ENCODE assay signal across 8 mouse cellular contexts in the genomic region with DNA sequence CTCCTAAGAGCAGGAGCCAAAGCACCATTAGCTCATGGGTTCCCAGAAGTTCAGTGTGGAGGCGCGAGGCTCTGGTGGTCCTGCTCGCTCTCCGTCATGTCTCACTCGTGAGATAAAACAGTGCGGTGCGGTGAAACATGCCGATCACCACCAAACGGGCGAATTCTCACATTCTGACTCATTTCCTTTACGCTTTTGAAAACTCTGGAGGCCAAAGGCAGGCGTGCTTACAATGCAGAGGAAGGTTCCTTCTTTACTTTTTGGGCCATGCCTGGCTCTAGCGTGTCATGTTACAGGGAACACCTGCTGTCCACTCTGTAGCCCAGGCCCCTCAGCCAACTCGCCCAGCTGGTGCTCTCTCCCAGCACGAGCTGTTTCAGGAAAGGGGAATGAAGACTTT.
DNase-seq lines count a peak whose midpoint lies in the region; ATAC-seq lines count a peak whose summit lies in the region.

No protein-coding gene starts in this region.

- H3K27ac ChIP-seq in forebrain, embryonic 15.5 days (replicated peaks): peak overlapping the region; percentile 71
- peak overlapping the region; percentile 72 for H3K27ac ChIP-seq in neural tube, embryonic 13.5 days (replicated peaks)

- no peaks in the 10 kb centered on the region for H3K9me3 ChIP-seq in forebrain, embryonic 15.5 days
- no peaks in the 10 kb centered on the region for H3K9me3 ChIP-seq in neural tube, embryonic 13.5 days

- H3K9ac ChIP-seq in forebrain, embryonic 15.5 days (replicated peaks): no peak overlapping the region
- no peak overlapping the region for H3K9ac ChIP-seq in neural tube, embryonic 13.5 days

- 15% methylated on average over 15 of the region's 15 CpGs for WGBS in forebrain, embryonic 15.5 days
- 23% methylated on average over 15 of the region's 15 CpGs for WGBS in neural tube, embryonic 13.5 days

- H3K4me3 ChIP-seq in forebrain, embryonic 15.5 days: no peak overlapping the region
- H3K4me3 ChIP-seq in neural tube, embryonic 13.5 days: no peak overlapping the region

- H3K27me3 ChIP-seq in forebrain, embryonic 15.5 days: no peaks in the 10 kb centered on the region
- no peaks in the 10 kb centered on the region for H3K27me3 ChIP-seq in neural tube, embryonic 13.5 days

- H3K4me2 ChIP-seq in forebrain, embryonic 15.5 days (replicated peaks): no peak overlapping the region
- H3K4me2 ChIP-seq in neural tube, embryonic 13.5 days: peak overlapping the region; percentile 20

- peak; percentile 75 for ATAC-seq in forebrain, embryonic 15.5 days (replicated peaks)
- ATAC-seq in neural tube, embryonic 13.5 days (ENCODE audit: low read depth): peak; percentile 55; the same call in 1 of the 2 replicates

- DNase-seq in CD4-positive helper T cell, adult 2 months (ENCODE audit: low read depth, low spot score): peak; percentile 28
- peak; percentile 25 for DNase-seq in cerebellum, adult 11-12 months
- DNase-seq in induced T-regulatory cell, adult 2 months (ENCODE audit: low read depth): peak; percentile 65
- DNase-seq in layer of hippocampus, adult 9-11 months: no peak
- DNase-seq in adrenal gland, postnatal 36 days: no peak
- DNase-seq in MN1 (ENCODE audit: low spot score): no peak

- H3K4me1 ChIP-seq in forebrain, embryonic 15.5 days: peaks cover 33% of the 10 kb centered on the region
- H3K4me1 ChIP-seq in neural tube, embryonic 13.5 days (replicated peaks): peaks cover 43% of the 10 kb centered on the region

- no peaks in the 10 kb centered on the region for H3K36me3 ChIP-seq in forebrain, embryonic 15.5 days
- no peaks in the 10 kb centered on the region for H3K36me3 ChIP-seq in neural tube, embryonic 13.5 days

Comparison
In these comparisons a context has a peak if more than half of its experiments do, and no peak if none do; other contexts are left out.
1. DNase-seq: peak in CD4-positive helper T cell, adult 2 months (single experiment), cerebellum, adult 11-12 months (single experiment) and induced T-regulatory cell, adult 2 months (single experiment); none in layer of hippocampus, adult 9-11 months (single experiment), adrenal gland, postnatal 36 days (0 of 2) and MN1 (single experiment).